29 mouse cellular contexts compared by ENCODE assay signal in the genomic region with DNA sequence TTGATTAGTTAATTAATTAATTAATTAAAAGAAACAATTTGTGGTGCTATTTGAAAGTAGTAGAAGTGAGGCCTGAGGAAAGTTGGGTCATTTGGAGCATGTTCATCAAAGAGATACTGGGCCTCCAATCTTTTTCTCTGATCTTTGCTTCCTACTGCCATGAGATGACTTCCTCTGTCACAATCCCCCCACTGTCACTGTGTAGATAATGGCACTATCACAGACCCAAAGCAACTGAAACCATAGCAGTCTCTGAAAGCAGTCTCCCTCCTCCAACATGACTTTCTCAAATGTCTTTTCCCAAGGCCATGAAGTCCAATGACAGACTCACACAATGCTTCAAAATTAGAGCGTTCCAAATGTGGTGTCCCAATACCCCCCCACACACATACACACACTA. TPM values are rescaled to one million over a fixed set of nuclear protein-coding genes. Genes with fewer than 3 reads are reported as not detected.
"Had no signal": no experiment of that assay in that cellular context is flagged by ENCODE, and none has a peak within 500 bp of the region (broad histone marks: within the 10 kb centered on the region; RNA-seq: fewer than 3 reads in every experiment).

No protein-coding gene starts in this region.

- H3K36me3 ChIP-seq: intestine, embryonic 15.5 days; limb, embryonic 12.5 days; limb, embryonic 15.5 days; midbrain, embryonic 12.5 days; midbrain, embryonic 15.5 days; neural tube, embryonic 12.5 days; neural tube, embryonic 15.5 days had no signal

- H3K9ac ChIP-seq: intestine, embryonic 15.5 days; limb, embryonic 12.5 days; limb, embryonic 15.5 days; lung, embryonic 14.5 days; midbrain, embryonic 12.5 days; midbrain, embryonic 15.5 days; neural tube, embryonic 12.5 days; neural tube, embryonic 15.5 days had no signal

- H3K9me3 ChIP-seq: intestine, embryonic 15.5 days; limb, embryonic 12.5 days; limb, embryonic 15.5 days; megakaryocyte, embryonic 14.5 days; midbrain, embryonic 12.5 days; midbrain, embryonic 15.5 days; neural tube, embryonic 12.5 days; neural tube, embryonic 15.5 days had no signal

- H3K4me2 ChIP-seq: intestine, embryonic 15.5 days; limb, embryonic 12.5 days; limb, embryonic 15.5 days; lung, embryonic 14.5 days; midbrain, embryonic 12.5 days; midbrain, embryonic 15.5 days; neural tube, embryonic 12.5 days; neural tube, embryonic 15.5 days had no signal

- H3K27me3 ChIP-seq: intestine, embryonic 15.5 days; limb, embryonic 12.5 days; limb, embryonic 15.5 days; megakaryocyte, embryonic 14.5 days; midbrain, embryonic 12.5 days; midbrain, embryonic 15.5 days; neural tube, embryonic 12.5 days; neural tube, embryonic 15.5 days had no signal

- ATAC-seq: intestine, embryonic 15.5 days; lung, postnatal 0 days; midbrain, embryonic 15.5 days had no signal

- H3K27ac ChIP-seq: intestine, embryonic 15.5 days; limb, embryonic 12.5 days; limb, embryonic 15.5 days; macrophage; midbrain, embryonic 12.5 days; midbrain, embryonic 15.5 days; neural tube, embryonic 12.5 days; neural tube, embryonic 15.5 days; stomach, postnatal 0 days had no signal

- DNase-seq: kidney, adult 18-20 months; kidney, postnatal 10 days; kidney, postnatal 4 days; left cerebral cortex, postnatal 4 days; lung, embryonic 14.5 days; right cerebral cortex, adult 18-20 months; right cerebral cortex, postnatal 14 days; right cerebral cortex, postnatal 4 days; thymus, adult 2 months; thymus, postnatal 14 days; thymus, postnatal 4 days had no signal

- H3K4me3 ChIP-seq: intestine, embryonic 15.5 days; limb, embryonic 12.5 days; limb, embryonic 15.5 days; megakaryocyte, embryonic 14.5 days; midbrain, embryonic 12.5 days; midbrain, embryonic 15.5 days; neural tube, embryonic 12.5 days; neural tube, embryonic 15.5 days had no signal

- H3K4me1 ChIP-seq: intestine, embryonic 15.5 days; limb, embryonic 12.5 days; limb, embryonic 15.5 days; midbrain, embryonic 12.5 days; midbrain, embryonic 15.5 days; neural tube, embryonic 12.5 days; neural tube, embryonic 15.5 days had no signal

RNA-seq across cellular contexts. Expression of a gene that starts 41.2 kb away (rescaled TPM):
- total RNA-seq: layer of hippocampus, adult 18-20 months; layer of hippocampus, postnatal 14 days; left cerebral cortex, adult 8-10 months; left cerebral cortex, postnatal 14 days; left cerebral cortex, postnatal 4 days had no signal
- polyA plus RNA-seq: intestine, embryonic 15.5 days; kidney, embryonic 14.5 days; limb, embryonic 12.5 days; limb, embryonic 15.5 days; liver, embryonic 16.5 days; lung, embryonic 14.5 days; lung, postnatal 0 days; macrophage; midbrain, embryonic 12.5 days; midbrain, embryonic 15.5 days; neural tube, embryonic 12.5 days; neural tube, embryonic 15.5 days; stomach, embryonic 14.5 days; stomach, postnatal 0 days; thymus, adult 2 months had no signal
